Mouse (Mus musculus) adrenal gland, postnatal 25 days (tissue): ENCODE data around the gene Ttbk1. TPM values are rescaled to one million over a fixed set of nuclear protein-coding genes. Genes with fewer than 3 reads are reported as not detected.

Experiments
- DNase-seq: peaks from one replicate; pipeline ENCODE4 v3.0.0; 2021; ENCODE audit warnings: mixed read lengths
- total RNA-seq: library from RNA; stranded (reverse); gene quantifications from 2 replicates; pipeline ENCODE4 v1.2.3, GENCODE M21; 2021

Ttbk1 gene
- total RNA-seq, 1 experiment from 2014 or later = 0.55 TPM

GRCm38 (mm10) chr17:46408478-46408877 lies 79.0 kb downstream of the Ttbk1 start:
- DNase-seq = no peak

DNA sequence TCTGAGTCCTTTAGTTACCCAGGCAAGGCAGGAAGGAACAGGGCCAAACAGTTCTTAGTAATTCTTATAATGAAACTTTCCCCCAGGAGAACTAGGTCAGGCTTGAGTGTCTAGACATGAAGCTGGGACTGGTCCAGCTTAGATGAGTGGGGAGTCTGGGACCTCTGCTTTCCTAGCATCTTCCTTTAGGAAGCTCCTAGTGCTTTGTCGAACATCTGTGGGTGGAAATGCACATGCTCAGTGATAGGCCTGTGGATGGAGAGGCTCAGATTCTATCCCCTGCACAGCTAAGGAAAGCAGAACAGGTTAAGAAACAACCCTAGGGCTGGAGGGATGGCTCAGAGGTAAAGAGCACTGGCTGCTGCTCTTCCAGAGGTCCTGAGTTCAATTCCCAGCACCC lies 92.8 kb downstream of the Ttbk1 start:
- DNase-seq = no peak

DNA sequence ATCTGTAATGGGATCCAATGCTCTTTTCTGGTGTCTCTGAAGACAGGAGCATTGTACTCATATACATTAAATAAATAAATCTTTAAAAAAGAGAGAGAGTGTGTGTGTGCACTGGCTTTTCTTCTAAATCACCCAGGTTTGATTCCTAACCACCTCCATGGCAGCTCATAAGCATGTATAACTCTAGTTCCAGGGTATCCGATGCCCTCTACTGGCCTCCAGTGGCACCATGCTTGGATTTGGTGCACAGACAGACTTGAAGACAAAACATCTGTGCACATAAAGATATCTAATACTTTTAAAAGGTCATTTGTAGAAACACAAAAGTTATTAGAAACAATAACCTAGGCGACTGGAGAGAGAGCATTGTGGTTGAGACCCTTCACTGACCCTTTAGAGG lies 94.5 kb downstream of the Ttbk1 start:
- DNase-seq = peak; percentile 10

Other genes with a start within 250 kb of the Ttbk1 start
- gene Polr1c, start 239.6 kb downstream of the Ttbk1 start, total RNA-seq = 96.4 and 123 TPM in 2 replicates
- 169 and 208 TPM in 2 replicates for gene Yipf3, start 239.6 kb downstream of the Ttbk1 start, total RNA-seq
- gene Lrrc73, start 234.1 kb downstream of the Ttbk1 start, total RNA-seq = 5.3 and 6.6 TPM in 2 replicates
- gene Tjap1, start 204.6 kb downstream of the Ttbk1 start, total RNA-seq = 66.6 and 69.7 TPM in 2 replicates
- gene Dlk2, start 190.3 kb downstream of the Ttbk1 start, total RNA-seq = 1.00 TPM in 1 of 2 replicates, not detected in the other
- gene Abcc10, start 159.3 kb downstream of the Ttbk1 start, total RNA-seq = 12.8 and 14.5 TPM in 2 replicates
- 34.7 and 38.3 TPM in 2 replicates for gene Zfp318, start 103.9 kb downstream of the Ttbk1 start, total RNA-seq
- gene Crip3, start 58.7 kb downstream of the Ttbk1 start, total RNA-seq = 0.61 and 1.4 TPM in 2 replicates
- gene Slc22a7, start 49.2 kb downstream of the Ttbk1 start, total RNA-seq = not detected in 2 replicates
- gene Dnph1, start 9.0 kb upstream of the Ttbk1 start, total RNA-seq = 5.3 and 8.4 TPM in 2 replicates
- gene Cul9, start 58.7 kb upstream of the Ttbk1 start, total RNA-seq = 21.1 and 32.5 TPM in 2 replicates
- 37.1 and 47.1 TPM in 2 replicates for gene Srf, start 68.5 kb upstream of the Ttbk1 start, total RNA-seq
- 8.0 and 16.8 TPM in 2 replicates for gene Ptk7, start 141.8 kb upstream of the Ttbk1 start, total RNA-seq
- gene Klc4, start 158.3 kb upstream of the Ttbk1 start, total RNA-seq = 38.4 and 49.7 TPM in 2 replicates
- 96.4 and 119 TPM in 2 replicates for gene Mrpl2, start 158.6 kb upstream of the Ttbk1 start, total RNA-seq
- 41.3 and 51.4 TPM in 2 replicates for gene Cul7, start 162.7 kb upstream of the Ttbk1 start, total RNA-seq
- 26.8 and 33.4 TPM in 2 replicates for gene Rrp36, start 186.7 kb upstream of the Ttbk1 start, total RNA-seq
- 89.2 and 90.4 TPM in 2 replicates for gene Mea1, start 191.1 kb upstream of the Ttbk1 start, total RNA-seq
- 73.3 and 86.4 TPM in 2 replicates for gene Klhdc3, start 193.2 kb upstream of the Ttbk1 start, total RNA-seq
- gene Ppp2r5d, start 217.4 kb upstream of the Ttbk1 start, total RNA-seq = 44.9 and 47.2 TPM in 2 replicates
- gene Pex6, start 223.8 kb upstream of the Ttbk1 start, total RNA-seq = 60.6 and 68.6 TPM in 2 replicates
- gene Gnmt, start 241.5 kb upstream of the Ttbk1 start, total RNA-seq = 0.61 and 12.4 TPM in 2 replicates